In genomic region chr1:63113274-63114135, GRCm38 (mm10) we compare ENCODE assay signal across 8 mouse cellular contexts. TPM values are rescaled to one million over a fixed set of nuclear protein-coding genes. Genes with fewer than 3 reads are reported as not detected.
DNase-seq lines count a peak whose midpoint lies in the region; ATAC-seq lines count a peak whose summit lies in the region.

No protein-coding gene starts in this region.

- peaks cover 8% of the 10 kb centered on the region for H3K36me3 ChIP-seq in embryonic facial prominence, embryonic 15.5 days
- H3K36me3 ChIP-seq in heart, embryonic 13.5 days: peaks cover 17% of the 10 kb centered on the region
- H3K36me3 ChIP-seq in neural tube, embryonic 15.5 days: peaks cover 4% of the 10 kb centered on the region; the same call in 1 of the 2 replicates

- H3K9ac ChIP-seq in embryonic facial prominence, embryonic 15.5 days: peak overlapping the region; percentile 99
- peak overlapping the region; percentile 100 for H3K9ac ChIP-seq in heart, embryonic 13.5 days
- H3K9ac ChIP-seq in neural tube, embryonic 15.5 days (replicated peaks): peak overlapping the region; percentile 97

- peak overlapping the region; percentile 84 for H3K4me3 ChIP-seq in embryonic facial prominence, embryonic 15.5 days (replicated peaks)
- peak overlapping the region; percentile 95 for H3K4me3 ChIP-seq in heart, embryonic 13.5 days
- H3K4me3 ChIP-seq in neural tube, embryonic 15.5 days (replicated peaks): peak overlapping the region; percentile 86

- H3K4me2 ChIP-seq in embryonic facial prominence, embryonic 15.5 days (replicated peaks): peak overlapping the region; percentile 79
- peak overlapping the region; percentile 91 for H3K4me2 ChIP-seq in heart, embryonic 13.5 days
- peak overlapping the region; percentile 88 for H3K4me2 ChIP-seq in neural tube, embryonic 15.5 days

- H3K27me3 ChIP-seq in embryonic facial prominence, embryonic 15.5 days: no peaks in the 10 kb centered on the region
- no peaks in the 10 kb centered on the region for H3K27me3 ChIP-seq in heart, embryonic 13.5 days (replicated peaks)
- no peaks in the 10 kb centered on the region for H3K27me3 ChIP-seq in neural tube, embryonic 15.5 days (replicated peaks)

- peak overlapping the region; percentile 99 for H3K27ac ChIP-seq in embryonic facial prominence, embryonic 15.5 days (replicated peaks)
- peak overlapping the region; percentile 99 for H3K27ac ChIP-seq in heart, embryonic 13.5 days (replicated peaks)
- peak overlapping the region; percentile 97 for H3K27ac ChIP-seq in neural tube, embryonic 15.5 days (replicated peaks)

- ATAC-seq in embryonic facial prominence, embryonic 15.5 days (ENCODE audit: insufficient number of reproducible peaks, low FRiP score, low TSS enrichment, low read depth): peak; percentile 66
- peak; percentile 62 for ATAC-seq in heart, embryonic 13.5 days (ENCODE audit: extremely low read depth, insufficient number of reproducible peaks, low FRiP score, low TSS enrichment)
- peak; percentile 49 for ATAC-seq in neural tube, embryonic 15.5 days (ENCODE audit: low FRiP score)

- peaks cover 24% of the 10 kb centered on the region for H3K4me1 ChIP-seq in embryonic facial prominence, embryonic 15.5 days
- H3K4me1 ChIP-seq in heart, embryonic 13.5 days: peaks cover 45% of the 10 kb centered on the region
- peaks cover 41% of the 10 kb centered on the region for H3K4me1 ChIP-seq in neural tube, embryonic 15.5 days

- 0% methylated on average over 51 of the region's 92 CpGs for WGBS in embryonic facial prominence, embryonic 15.5 days
- under 1% methylated on average over 78 of the region's 92 CpGs for WGBS in heart, embryonic 13.5 days
- under 1% methylated on average over 65 of the region's 92 CpGs for WGBS in neural tube, embryonic 15.5 days

- peak; percentile 64 for DNase-seq in 3134 (ENCODE audit: extremely low read depth, insufficient read length, low spot score)
- peak; percentile 70 to 72 for DNase-seq in adrenal gland, adult 18-20 months (ENCODE audit: low spot score in 2 of 2)
- peak; percentile 75 for DNase-seq in kidney, postnatal 10 days
- DNase-seq in lung, adult 18-20 months: peak; percentile 59 to 61
- DNase-seq in thymus, postnatal 14 days: peak; percentile 77

- H3K9me3 ChIP-seq in embryonic facial prominence, embryonic 15.5 days (replicated peaks): no peaks in the 10 kb centered on the region
- H3K9me3 ChIP-seq in heart, embryonic 13.5 days: no peaks in the 10 kb centered on the region
- H3K9me3 ChIP-seq in neural tube, embryonic 15.5 days (replicated peaks): no peaks in the 10 kb centered on the region

RNA-seq across cellular contexts. Expression of gene Ino80d, which starts 1.0 kb away (rescaled TPM):
- 10 to 100 TPM; 24.7 to 27.3 TPM for total RNA-seq in adrenal gland, adult 18-20 months (2021)
- polyA plus RNA-seq in embryonic facial prominence, embryonic 15.5 days (2015; fragmentation: Nextera tagmentation; extraction: Ambion mirVana): 11.2 and 12.5 TPM in 2 replicates
- polyA plus RNA-seq in heart, embryonic 13.5 days (2015; fragmentation: Nextera tagmentation; extraction: Ambion mirVana): 7.5 and 8.8 TPM in 2 replicates
- 8.2 and 10.9 TPM in 2 replicates for polyA plus RNA-seq in neural tube, embryonic 15.5 days (2015; fragmentation: Nextera tagmentation; extraction: Ambion mirVana)

Comparison
In these comparisons a context has a peak if more than half of its experiments do, and no peak if none do; other contexts are left out.
1. Peak in every context shown above with its lines: DNase-seq, ATAC-seq, H3K4me3 ChIP-seq and H3K27ac ChIP-seq.